Mouse (Mus musculus): ENCODE data around the gene Syne3.

The Syne3 gene

GRCm38 (mm10) chr12:104998541-104998940 lies 11.1 kb downstream of the Syne3 start:
- no peak for DNase-seq

DNA sequence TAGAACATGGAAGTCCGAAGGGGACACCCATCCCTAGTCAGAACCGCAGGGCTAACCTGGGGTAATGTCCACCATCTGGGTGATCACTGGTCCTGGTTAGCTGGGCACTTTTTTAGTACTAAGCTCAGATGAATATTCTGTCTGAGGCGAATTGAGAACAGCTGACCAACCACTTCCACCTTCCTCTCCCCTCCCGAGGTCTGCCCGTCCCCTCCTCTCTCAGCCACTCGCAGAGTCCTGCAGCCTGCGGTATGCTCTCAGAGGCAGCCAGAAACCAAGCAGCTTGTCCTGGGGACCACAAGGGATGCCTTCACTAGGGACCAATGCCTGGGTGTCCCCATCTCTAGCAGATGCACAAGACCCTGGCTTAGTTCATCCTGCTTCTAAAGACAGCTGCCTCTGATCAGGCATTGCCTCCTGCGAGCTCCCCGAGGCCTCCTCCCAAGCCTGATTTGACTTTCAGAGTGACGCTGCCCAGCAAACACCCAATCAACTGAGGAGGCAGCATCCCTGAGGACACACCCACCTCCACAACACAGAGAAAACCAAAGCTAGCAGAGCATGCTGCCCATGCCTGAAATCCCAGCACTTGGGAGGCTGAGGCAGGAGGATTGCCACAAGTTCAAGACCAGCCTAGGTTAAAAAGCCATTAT lies 11.8 kb downstream of the Syne3 start:
- no peak for DNase-seq

DNA sequence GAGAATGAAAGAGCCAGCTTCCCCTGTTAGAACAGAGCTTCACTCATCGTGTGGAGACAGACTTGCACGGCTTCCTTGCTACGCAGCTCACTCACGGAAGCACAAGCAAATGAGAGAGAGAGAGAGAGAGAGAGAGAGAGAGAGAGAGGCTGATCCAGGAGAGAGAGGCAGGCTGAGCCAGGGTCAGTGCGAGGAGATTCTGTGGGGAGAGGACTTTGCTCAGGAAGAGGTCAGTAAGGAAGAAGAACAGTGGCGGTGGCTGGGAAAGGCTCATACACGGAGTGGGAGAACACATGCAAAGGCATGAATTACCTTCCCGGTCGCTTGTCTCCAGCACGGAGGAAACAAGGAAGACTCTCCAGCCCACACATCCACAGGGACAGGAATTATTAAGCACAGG lies 12.4 kb downstream of the Syne3 start:
- DNase-seq, result no peak

DNA sequence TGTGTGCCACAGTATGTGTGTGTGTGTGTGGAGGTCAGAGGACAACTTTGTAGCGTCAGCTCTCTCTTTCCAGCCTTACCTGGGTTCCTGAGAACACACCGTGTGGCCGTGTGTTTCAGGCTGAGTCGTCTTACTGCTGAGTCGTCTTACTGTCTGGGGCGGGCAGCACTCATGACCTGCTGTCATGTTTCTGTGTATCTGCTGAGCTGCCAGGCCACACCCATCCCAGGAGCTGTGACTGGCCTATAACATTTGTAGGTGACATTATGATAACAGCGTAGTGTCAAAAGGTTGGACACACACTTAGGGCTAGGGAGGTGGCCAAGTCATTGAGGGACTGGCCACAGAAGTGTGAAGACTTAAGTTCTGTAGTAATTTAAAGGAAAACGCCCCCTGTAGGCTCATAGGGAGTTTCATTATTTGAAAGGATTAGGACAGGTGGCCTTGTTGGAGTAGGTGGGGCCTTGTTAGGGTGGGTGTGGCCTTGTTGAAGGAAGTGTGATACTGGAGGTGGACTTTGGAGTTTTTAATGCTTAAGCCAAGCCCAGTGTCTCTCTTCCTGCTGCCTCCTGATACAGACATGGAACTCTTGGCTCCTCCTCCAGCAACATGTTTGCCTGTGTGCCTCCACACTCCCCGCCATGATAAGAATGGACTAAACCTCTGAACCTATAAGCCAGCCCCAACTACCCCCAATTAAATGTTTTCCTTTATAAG lies 13.4 kb downstream of the Syne3 start:
- DNase-seq, result no peak

DNA sequence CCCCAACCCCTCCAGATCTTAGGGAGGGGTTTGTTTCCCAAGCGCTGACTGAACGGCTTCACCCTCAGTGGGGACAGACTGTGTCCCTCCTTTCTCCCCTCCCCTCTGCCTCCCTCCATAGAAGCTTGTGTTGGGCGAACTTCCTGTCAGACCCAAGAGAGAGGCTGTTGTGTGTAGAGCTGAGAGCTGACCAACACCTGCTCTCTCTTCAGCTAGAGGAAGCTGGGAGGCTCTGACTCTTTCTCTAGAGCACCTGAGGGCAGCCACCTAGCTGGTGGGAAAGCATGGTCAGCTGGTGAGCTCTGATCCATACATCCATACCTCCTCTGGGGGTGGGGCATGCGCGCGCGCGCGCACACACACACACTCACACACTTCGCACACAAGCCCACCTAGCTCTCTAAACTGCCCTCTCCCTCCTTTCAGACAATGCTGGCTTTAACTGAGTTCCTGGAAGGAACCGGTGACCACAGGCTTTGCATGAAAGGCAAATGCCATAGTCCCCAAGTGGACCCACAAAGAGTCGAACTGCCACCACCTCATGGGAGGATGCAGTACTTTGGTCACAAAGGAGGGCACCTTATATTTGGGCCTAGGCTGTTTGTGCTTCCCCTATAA lies 14.2 kb downstream of the Syne3 start:
- DNase-seq, result no peak

DNA sequence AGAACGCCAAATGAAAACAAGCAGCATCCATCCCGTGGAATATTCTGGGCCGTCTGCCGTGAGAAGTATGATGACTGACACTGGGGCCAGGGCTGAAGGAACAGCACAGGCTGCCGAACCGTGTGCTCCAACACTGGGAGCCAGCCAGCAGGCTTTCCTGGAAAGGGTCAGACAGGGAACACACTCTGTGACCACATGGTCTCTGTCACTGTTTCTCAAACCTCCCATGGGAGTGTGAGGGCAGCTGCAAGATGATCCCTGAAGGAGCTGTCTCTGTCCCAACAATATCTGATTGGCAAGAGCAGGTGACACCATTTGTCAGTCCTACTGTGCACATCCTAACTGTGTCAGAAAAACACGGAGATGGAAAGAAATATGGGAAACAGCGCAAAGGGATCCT lies 16.8 kb downstream of the Syne3 start:
- DNase-seq, result no peak

DNA sequence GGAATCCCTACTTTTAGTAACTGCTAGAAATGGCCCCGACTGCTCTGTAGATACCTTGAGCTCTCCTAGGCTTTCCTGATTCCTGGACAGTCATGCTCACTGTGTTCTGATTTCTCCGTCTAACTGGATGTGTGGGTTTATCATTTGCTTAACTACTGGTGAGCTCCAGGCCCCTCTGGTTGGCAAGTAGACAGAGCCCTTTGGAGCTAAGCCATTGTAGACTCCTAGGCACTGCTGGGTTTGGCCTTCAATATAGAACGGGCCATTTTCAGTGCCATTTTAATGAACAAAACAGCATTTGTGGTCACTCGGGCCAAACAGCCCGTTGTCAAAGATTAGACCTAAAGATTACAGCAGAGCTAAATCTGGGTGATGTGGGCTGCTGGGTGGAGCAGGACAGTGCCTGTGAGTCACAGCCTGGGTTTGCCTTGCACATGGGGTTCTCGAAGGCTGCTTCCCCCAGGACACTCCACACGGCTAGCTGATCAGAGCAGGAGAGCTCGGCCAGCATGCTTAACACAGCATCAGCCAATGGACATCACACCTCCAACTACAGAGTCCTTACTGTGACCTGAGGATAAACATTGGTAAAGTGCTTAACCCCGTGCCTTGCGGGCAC lies 17.4 kb downstream of the Syne3 start:
- DNase-seq, result no peak

- no peak for DNase-seq
Measured at GRCm38 (mm10) chr12:104990741-104991454, 18.7 kb downstream of the Syne3 start.

DNA sequence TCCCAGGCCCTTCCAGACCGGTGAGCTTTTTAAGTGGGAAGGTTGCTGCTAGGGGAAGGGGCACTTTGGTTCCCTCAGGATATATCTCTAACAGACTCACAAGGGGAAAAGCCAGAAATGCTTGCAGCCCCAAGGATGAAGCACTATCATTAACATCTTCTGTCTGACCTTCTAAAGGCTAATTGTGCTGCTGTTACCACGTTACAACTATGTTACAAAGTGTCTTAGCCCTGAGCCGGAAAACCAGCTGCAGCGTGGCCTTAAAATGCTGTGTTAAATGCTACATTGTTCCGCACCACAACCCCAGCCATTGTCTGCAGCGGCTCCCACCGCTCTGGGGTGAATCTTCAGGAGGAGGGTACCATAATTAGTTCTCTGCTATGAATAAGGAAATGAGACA lies 21.7 kb downstream of the Syne3 start:
- DNase-seq, result no peak

- no peak for DNase-seq
Measured at GRCm38 (mm10) chr12:104986781-104987180, 22.8 kb downstream of the Syne3 start.

DNA sequence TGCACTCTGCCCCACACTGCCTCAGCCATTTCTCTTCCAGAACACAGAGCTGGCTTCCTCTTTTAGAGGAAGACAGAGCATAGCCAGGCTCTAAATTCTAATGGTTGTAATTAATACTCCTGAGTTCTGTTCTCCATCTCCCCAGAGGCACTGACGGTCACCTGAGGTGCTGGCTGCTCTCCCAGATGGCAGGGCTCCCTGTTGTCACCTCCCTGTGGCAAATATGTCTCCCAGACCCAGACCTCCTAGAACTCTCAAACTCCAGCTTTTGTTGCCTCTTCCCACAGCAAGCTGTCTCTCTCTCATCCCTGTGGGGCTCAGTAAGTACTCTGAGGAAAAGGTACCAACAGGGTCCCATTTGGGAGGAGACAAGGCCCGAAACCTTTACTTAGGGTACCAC lies 23.6 kb downstream of the Syne3 start:
- DNase-seq, result no peak

DNA sequence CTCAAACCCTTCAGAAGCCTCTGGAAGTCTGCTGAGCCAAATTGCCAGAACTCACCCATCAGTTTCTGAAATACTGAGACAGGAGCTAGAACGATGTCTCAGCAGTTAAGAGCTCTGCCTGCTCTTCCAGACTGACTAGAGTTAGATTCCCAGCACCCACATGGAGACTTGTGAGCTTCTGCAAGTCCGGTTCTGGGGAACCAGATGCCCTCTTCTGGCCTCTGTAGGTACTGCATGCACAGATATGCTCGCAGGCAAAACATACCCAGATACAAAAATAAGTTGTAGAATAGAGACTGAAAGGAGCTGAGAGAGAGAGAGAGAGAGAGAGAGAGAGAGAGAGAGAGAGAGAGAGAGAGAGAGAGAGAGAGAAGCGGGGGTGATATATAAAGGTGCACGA lies 24.5 kb downstream of the Syne3 start:
- DNase-seq, result no peak

- DNase-seq, result no peak
Measured at GRCm38 (mm10) chr12:104983476-104983875, 26.1 kb downstream of the Syne3 start.

DNA sequence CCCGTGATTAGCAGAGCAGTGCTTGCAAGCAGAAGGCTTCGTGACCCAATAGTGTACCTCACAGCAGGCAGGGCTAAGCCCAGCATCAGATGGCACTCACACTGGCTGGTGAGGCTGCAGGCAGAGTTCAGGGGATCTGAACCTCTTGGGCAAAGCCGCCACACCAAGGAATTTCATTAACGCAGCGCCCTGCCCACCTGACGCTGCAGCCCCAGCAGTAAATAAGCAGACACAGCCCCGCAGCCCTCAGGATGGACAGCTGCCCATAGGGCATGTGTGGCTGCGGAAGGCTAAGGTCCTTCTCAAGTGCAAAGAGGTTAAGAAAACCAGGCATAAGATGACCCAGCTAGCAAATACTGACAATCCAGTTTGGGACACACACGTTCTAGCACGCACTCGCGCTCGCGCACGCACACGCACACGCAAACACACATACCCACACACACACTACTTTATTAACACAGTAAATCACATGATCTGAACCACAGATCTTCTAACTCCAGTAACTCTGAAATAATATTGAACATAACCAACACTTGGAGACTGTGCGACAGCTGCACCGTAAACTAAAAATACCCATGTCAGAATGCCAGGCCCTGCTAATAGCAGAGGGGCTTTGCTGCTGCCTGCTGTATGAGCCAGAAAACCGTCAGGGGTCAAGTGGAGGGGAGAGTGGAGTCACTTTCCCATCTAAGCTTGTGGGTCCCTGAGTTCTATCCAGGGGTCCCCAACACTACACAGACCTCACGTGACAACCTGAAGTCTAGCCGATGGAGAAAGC lies 30.5 kb downstream of the Syne3 start:
- no peak for DNase-seq

DNA sequence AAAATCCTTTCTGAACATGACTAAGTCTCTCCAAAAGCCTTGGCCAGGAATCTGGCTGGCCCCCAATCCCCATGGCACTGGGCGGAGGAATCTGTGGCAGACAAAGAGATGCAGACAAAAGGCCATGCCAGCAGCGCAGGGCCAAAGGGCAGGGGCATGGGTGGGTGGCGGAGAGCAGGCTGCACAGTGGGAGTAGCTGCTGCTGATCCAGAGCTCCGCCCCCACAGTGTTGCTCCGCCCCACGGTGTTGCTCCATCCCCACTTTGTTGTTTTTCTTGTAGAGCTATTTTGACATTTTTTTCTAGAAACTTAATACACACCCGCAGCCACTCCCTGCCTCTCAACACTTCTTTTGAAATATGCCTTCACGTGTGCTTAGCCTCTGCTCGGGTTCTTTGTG lies 31.2 kb downstream of the Syne3 start:
- DNase-seq, result no peak

DNA sequence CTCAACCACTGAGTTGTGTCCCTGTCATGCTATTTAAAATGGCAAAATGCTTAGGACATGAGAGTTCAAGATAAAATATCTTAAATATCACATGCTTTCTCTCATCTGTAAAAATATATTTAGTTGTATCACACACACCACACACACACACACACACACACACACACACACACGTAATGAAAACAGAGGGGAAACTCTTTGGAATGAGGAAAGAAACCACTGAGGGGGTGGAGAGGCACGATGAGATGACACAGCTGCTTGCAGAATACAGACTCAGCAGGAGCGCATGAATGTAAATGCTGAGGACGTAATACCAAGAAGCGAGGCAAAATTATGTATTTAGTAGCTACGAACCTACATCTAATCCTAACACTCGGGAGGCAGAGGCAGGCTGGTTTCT lies 32.7 kb downstream of the Syne3 start:
- DNase-seq, result no peak

GRCm38 (mm10) chr12:104976331-104976817 lies 33.2 kb downstream of the Syne3 start:
- no peak for DNase-seq

- no peak for DNase-seq
Measured at GRCm38 (mm10) chr12:104972860-104973259, 36.7 kb downstream of the Syne3 start.

DNA sequence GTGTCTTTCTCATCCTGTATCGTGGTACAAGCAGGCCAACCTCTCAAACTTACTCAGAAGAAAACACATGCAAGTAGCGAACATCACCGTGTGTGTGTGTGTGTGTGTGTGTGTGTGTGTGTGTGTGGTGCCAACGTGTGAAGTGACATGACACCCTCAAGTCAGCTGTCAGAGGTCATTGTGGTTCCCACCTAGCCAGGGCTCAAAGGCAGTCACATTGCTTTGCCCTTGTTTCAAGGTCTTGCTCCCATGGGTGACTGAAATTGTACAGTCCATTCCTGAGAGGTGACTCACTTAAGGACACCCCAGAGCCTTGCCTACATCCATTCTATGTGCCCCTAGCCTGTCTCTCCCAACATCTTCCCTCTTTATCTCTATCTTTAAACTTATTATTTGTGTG lies 40.0 kb downstream of the Syne3 start:
- no peak for DNase-seq

DNA sequence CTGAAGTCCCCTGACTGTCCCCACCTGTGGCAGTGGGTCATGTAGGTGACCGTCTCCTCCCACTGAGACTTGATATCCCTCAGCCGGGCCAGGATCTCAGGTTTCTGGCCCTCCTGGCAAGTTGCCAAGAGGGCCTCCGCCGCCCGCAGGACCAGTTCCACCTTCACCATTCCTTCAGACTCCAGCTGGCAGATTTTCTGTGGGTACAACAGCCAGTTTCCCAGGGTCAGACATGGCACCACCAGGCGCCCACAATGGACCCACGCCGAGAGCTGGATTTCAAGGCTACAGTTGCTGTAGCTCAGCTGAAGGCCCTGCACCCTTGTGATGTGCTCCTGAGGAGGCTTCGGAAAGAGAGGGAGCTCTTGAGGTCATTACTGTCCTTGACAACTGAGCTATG lies 40.4 kb downstream of the Syne3 start:
- no peak for DNase-seq

- peak; percentile 58 for DNase-seq
Measured at GRCm38 (mm10) chr12:104964953-104965911, 44.4 kb downstream of the Syne3 start.

Measured in right cerebral cortex, postnatal 4 days (tissue).